Mouse (Mus musculus) embryo, embryonic 10 days (tissue): Measurements from ENCODE around the gene Pipox.

Experiments
- DNase-seq: peaks from one replicate; pipeline ENCODE4 v3.0.0-alpha.2; 2015; ENCODE audit warnings: low spot score

The Pipox gene

DNA sequence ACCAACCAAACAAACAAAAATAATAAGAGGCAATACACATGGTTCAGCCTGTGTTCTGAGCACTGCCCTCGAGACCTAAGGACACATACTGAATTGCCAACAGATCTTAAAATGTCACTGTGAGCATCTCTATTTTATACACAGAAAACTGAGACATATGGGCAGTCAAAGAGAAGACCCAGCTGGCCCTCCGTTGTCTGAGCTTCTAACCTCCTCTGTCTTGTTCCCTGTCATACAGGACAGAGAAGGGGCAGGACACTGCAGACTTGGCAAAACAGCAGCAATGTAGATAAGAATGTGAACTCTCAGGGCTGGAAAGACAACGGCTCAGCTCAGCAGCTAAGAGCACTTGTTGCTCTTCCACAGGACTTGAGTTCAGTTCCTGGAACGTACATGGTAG, 14.6 kb upstream of the Pipox start:
- DNase-seq: no peak

DNA sequence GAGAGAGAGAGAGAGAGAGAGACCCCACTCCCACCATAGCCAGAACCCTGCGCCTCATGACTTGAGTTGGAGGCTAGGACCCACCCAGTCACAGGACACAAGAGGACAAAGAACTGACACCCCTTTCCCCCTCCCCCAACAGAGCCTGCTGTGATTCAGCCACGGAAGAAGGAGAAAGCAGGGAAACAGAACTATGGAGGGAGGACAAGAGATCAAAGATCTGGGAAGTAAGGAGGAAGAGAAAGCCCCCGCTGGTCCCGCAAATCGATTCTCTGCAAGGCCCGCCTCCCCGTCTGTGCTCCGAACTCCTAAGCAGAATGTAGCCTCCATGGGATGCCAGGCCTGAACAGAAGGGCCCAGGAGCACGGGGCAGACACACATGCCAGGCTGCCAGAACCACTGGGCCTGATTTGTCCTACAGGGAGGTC, 12.9 kb upstream of the Pipox start:
- no peak for DNase-seq

DNA sequence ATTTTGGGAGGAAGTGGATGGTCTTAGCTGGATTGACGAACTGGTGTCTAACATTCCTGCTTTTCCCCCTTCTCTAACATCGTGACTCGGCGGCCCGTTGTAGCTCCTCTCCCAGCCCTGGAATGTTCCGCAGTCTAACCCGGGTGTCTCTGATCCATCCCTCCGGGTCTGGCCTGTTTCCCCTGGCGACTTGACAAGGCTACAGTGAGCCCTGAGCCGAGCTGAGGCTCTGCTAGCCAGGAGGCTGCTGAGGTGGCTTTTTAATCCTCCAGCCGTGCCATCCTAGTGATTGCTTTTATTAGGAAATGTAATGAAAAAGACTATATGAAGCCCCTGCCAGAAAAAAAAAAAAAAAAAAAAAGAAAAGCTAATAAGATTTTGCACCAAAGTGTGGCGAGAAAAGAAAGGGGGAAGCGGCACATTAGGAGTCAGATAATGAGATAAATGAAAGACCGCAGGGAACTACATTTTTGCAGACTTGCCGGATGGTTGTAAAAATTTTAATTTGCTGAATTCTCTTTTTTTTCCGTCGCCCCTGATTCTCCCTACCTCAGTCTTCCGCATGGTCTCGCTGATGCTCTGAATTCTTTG, 12.3 kb upstream of the Pipox start:
- DNase-seq: peak; percentile 39

DNA sequence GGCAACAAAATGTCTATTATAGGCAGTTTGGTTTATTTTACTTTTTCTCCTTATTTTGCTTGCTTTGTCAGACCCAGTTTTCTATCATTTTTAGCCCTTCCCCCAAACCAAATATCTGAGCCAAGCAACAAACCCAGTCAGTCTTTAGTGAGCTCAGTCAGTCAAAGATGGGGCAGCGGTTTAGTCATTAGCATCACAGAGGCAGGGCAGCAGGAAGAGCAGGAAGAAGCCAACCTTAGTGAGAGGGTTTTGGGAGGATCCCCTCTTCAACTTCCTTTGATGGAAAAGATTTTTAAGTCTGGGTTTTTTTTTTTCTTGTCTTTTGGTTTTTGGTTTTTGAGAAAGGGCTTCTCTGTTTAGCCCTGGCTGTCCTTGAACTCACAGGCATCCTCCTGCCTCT, 10.8 kb upstream of the Pipox start:
- DNase-seq: no peak

DNA sequence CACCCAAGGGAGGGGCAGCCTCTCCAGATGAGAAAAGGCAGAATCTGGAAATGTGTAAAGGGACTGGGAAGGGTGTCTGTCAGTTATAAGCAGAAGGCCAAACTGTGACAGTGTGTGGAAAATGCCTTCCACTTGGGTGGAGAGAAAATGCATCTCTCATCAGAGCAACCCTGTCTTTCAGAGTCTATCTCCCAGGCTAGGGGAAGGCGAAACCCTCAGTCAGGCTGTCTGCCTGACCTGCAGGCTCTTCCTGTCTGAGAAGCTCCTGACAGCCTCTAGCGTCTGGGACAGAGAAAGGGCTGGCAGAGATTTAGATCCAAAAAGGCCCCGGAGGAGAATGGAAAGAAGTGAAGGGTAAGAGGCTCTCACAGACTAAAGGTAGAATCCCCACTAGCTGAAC, 9.9 kb upstream of the Pipox start:
- peak; percentile 46 for DNase-seq

DNA sequence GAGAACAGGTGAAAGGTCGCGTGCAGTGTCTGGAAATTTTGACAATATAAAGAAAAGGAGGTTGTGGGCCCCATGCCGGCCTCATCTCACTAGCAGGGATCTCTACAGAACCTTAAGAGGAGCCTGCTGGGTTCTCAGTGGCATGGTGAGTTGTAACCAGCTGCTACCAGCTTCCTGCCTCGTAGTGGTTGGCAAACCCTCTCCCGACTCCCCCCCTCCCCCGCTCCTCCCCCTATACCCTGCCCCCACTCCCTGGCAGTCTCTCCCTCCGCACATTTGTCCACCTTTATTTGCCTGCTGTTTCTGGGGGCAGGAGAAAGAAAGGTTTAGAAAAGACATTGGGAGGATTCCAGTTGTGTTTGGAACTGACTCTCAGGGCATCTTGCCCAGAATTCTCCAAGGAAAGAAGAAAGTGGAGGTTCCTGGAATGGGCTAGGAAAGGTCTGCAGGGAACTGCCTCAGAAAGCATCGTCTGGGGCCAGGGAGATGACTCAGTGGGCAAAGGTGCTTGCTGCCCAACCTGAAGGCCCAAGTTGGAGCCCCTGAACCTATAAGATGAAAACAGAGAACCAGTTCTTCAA, 8.0 kb upstream of the Pipox start:
- DNase-seq: no peak

DNA sequence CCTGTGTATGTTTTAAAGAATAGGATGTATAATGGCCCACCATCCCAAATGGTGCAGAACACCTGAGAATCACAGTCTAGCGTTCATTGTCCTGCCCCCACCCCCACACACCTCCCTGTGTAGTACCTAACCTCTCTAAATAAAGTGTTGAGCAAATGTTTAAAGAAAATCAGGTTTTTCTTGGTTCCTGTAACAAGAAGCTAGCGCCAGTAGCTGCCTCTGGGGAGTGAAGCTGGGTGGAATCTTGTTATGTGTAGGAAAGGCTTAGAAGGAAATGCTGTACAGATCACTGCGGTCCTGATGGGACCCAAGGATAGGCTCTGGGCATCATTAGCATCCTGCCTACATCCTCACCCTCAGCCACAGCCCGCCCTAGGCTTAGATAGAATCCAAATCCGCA, 7.5 kb upstream of the Pipox start:
- no peak for DNase-seq

DNA sequence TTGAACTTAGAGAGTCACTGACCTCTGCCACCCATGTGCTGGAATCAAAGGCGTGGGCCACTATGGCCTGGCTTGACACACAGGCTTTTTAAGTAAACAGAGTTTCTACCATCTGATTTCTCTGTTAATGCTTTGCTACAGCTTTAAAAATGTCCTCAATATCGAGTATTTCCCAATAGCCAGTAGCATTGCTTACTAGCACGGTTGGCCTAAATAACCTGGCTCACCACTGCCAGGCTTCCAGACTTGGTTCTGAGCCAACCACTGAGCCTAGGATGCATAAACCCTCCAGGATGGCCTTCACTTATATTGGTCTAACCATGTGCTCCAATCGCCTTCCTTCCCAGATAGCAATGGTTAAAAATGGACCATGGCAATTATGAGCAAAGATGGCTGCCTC, 6.8 kb upstream of the Pipox start:
- DNase-seq: no peak

DNA sequence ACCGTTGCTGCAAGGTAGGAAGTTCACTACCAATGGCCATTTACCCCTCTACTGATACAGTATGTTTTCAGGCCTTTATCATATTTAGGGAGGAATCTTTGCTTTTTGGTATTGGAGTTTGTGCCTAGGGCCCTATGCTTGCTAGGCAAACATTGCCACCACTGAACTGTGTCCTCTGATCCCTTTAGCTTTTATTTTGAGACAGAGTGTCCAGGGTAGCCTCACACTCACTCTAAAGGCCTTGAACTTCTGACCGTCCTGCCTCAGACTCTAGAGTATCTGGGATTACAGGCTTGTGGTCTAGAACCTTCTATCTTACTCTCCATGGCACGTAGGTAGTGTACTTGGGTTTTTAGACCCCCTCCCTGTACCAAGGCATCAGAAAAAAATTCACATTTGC, 6.3 kb upstream of the Pipox start:
- DNase-seq: no peak

DNA sequence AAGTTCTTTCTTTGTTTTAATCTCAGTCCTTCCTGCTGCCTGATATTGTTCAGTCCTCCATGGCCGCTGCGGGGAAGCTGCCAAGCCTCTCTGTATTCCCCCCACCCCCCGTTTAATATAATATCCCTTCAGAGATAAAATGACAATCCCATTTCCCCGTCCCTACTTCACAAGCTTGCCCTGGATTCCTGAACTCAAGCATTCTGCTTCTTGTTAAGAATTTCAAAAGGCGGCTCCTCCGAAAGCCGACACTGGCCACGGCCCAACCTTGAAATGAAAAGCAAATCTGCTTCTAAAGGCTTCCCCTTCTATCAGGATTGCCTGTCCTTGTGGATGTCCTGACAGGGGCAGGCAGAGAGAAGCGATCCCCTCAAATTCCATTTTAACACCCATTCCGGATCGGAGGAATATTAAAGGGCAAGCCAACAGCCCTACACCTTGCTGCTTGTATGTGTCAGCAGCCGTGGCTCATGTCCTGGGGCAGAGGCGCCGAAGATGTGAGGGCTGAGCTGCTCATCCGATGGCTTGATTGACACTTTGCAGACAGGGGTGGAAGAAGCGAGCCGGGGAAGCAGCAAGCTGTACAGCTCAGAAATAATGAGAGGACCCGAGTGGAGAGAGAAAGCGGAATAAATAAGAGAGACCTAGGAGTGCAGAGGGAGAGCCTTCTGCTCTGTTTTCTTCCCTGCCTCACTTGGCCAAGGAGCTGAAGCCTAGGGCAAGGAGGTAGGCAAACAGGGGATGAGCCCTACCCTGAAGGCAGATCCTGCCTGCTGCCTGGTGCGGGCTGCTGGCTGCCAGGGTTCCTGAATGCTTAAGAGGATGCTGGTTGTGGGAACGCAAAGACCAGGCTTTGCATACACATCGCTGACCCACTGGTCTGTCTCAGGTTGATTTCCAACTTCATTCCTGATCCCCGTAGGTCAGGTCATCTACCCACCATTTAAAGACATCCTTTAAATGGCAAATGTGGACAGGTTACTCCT, 3.2 kb upstream of the Pipox start:
- DNase-seq: peak; percentile 48

DNA sequence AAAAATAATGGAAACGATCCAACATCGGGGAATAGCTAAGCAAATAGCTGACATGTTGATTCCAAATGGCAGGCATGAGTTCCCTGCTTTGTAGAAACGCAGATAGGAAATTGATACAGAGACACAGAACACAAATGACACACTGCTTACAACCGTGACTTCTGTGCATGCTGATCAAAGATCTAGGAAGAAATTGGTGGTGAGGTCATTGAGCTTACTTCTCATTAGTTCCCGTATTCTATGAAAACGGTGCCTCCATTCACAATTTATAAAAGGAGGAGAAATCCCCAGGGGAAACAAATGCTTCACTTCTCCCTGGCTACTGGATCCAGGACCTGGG, 2.6 kb upstream of the Pipox start:
- no peak for DNase-seq

DNA sequence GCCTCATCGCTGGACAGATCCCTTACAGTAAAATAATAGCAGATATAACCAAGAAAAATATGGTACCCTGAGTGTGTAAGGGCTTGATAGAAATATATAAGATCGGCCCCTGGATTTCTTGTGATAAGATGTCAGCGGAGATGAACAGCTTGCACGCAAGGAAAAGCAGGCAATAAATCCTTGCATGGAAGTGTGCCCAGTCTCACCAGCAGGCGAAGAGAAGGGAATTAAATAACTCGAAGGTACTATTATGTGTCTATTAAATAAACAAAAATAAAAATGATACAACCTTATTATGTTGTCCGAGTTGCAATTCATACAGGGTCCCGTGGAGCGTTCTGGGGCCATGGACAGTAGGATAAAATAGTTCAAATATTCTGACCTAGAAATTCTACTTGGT, 2.1 kb upstream of the Pipox start:
- no peak for DNase-seq

DNA sequence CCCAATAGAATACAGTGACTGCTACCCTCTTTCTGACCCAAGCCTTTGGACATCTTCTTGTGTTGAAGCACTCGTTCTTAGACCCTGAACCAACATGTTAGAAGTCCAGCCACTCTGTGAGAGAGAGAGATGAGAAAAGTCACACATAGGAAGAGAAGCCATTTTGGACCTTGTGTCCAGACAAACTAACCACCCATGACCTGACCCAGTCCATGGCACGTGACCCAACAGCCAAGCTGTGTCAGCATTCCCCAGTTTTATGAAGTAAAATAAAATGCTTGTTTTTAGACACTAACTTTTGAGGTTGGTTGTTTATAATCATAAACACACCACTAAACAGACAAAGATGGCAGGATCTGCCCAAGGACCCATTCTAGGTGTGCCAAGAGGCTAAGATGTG, 1.1 kb upstream of the Pipox start:
- DNase-seq: no peak

DNA sequence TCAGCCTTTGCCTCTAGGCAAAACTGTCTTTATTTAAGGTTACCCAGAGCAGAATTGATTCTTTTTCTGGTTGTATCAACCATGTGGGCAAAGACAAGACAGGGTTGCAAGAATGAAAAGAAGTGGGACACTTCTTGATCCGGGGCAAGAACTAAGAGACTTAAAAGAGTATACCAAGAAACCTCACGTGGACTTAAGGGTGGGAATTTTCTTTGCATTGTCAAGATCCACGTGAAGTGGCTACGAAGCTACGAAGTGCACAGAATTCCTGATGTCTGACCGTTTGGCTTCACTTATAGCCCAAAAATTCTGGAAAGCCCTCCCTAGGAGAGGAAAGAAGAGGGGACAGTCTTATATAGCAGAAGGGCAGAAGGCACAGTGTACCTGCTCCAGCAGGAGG, 613 bp downstream of the Pipox start:
- DNase-seq: no peak

DNA sequence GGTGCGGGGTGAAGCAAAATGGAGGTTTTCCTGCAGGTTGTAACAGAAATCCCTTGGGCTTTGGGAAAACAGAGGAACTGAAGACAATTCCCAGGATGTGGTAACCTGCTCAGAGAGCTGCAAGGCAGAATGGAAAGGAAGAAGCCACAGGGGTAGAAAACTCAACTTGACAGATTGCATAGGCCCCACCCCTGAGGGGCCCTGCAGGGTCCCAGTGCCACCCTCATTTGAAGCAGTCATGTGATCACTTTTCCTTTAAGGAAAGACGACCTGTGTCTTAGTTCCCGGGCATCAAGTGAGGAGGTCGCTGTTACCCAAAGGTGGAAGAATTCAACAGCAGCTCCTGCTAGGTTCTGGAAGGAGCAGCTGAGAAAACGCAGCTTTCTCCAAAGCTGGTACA, 1.0 kb downstream of the Pipox start:
- no peak for DNase-seq

DNA sequence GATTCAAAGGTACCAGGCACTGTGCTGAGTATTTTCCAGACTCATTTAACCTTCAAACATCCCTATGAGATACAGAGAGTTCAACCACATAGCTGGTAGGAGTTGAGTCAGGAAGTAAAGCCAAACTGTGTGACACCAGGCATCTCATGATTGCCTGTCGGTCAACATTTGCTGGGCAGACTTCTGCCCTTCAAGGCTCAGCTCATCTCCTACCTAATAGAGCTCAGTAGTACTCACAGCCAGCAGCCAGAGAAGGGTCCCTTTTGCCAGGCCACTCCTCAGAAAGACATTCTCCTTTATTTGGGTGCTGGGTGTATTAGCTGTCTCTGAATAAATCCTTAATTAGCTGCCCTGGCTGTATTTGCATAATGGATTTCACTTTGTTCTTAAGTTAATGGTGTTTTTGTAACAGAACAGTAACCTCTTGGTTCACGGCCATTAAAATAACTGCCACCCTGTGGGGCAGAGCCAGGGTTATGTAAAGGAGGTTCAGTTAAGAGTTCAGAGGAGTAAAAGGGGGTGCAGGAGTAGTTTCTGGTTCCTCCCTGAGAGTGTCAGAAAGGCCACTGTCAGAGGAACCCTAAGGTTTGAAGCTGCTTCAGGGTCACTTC, 3.1 kb downstream of the Pipox start:
- no peak for DNase-seq

DNA sequence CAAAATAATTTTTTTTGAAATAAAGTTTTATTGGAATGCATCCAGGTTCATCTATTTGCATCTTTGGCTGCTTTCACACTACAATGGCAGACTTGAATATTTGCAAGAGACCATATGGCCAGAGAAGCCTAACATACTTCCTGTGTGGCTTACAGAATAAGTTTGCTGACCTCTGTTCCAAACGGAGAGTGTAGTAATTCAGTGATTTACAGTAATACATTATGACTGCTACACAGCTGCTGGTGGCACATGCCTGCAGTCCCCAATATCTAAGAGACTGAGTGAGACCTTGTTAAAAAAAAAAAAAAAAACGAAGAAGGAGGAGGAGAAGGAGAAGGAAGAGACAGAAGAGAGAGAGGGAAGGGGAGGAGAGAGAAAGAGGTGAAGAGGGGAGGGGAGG, 4.4 kb downstream of the Pipox start:
- no peak for DNase-seq

DNA sequence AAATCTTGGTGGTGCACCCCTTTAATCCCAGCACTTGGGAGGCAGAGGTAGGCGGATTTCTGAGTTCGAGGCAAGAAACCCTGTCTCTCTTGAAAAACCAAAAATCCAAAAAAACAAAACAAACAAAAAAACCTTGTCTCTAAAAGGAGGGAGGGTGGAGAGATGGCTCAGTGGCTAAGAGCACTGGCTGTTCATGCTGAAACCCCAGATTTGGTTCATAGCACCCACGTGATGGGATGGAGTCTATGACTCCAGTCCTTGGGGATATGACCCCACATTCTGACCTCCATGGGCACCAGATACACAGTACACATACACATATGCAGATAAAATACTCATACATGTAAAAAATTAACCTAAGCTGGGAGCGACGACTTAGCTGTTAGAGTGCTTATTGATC, 5.0 kb downstream of the Pipox start:
- DNase-seq: no peak

DNA sequence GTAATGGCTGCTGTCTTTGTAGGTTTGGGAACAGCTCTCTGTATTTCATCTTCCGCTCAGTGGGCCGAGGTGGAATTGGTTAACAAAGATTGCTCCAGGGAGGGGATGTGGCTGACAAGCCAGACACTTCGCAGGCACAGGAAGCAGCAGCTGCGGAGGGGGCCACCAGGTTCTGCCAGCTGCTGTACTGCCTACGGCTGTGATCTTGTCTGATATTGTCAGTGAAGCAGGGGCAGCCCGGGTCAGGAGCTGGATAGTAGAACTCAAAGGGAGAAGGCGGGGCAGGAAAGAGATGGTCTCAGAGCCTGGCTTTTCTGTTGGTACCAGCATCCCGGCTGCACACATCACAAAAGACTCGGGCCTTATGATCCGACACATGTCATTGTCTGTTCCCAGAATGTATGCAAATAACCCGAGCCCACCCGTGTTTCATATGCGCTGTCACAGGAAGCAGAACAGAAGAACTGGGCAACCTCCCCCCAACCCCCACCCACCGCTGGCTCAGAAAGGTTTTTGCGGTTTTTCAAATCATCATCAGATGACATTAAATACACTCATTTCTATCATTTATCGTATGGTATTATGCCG, 6.4 kb downstream of the Pipox start:
- peak; percentile 76 for DNase-seq

DNA sequence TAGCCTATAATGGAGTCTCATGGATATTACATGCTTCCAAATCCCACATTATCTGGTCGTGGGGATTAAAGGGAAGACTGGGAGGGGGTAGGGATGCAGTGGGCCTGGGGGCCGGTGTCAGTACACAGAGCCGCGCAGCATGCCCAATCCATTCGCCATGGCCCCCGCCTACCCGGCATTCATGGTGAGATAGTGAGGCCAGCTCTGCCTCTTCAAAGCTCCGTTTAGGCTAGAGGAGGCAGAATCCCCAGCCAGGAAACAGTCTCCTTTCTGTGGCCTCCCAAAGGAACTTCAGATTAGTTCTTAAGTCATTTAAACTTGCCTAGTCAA, 8.7 kb downstream of the Pipox start:
- DNase-seq: peak; percentile 72

DNA sequence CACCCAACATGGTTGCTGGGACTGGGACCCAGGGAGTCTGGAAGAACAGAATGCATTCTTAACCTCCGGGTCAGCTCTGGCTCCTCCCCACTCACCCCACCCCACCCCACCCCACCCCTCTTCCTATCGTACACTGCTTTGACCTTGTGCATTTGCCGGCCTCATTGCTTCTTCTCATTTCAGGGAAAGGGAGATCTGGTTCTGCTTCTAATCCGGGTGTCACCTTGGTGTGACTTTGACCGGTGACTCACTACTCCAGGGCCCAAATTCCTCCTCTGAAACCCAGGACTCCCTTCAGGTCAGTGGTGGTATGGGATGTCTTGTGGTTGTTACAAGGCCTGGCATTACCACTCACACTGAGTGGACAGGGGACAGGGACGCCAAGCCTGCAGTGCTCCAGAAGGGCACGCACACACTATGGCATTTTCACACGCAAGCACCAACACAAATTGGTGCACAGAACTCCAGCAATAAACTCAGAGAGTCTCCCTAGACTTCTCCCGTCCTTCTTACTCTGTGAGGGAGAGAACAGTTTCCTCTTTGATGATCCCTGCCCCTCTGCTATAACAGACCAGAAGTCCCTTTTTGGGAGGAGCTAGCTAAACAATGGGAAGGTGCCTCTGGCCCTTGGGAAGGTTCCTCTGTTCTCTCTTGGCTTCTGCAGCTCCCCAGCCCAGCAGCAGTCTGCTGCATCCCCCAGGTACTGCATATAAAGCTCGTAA, 9.2 kb downstream of the Pipox start:
- DNase-seq: peak; percentile 35

DNA sequence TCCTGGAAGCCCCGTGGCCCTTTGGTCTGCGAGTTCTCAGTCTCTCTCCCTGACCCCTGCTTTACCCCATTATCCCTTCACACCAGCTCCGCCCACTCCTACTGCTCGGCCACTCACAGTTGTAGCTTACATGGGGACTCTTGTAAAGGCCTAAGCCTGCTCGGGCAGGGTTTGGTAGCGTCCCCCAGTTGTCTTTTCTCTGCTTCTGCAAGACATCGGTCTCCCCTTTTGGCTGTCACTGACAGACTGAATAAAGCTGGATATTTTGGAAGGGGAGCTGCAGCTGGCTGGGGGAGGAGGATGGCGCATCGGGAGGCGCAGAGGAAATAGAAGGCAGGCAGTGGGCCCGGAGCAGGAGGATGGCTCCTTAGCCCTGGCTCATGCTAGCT, 17.1 kb downstream of the Pipox start:
- no peak for DNase-seq
